Mouse (Mus musculus) heart, embryonic 12.5 days (tissue): ENCODE measurements around the gene C1galt1. TPM values are rescaled to one million over a fixed set of nuclear protein-coding genes. Genes with fewer than 3 reads are reported as not detected.
A peak's percentile ranks its signal among the peaks of the same experiment; 100 is the strongest.

Experiments
- ATAC-seq: fragments of 200-750 bp; cut with Nextera tagmentation; 2 replicates; pipeline ENCODE4 v1.8.0; 2017; ENCODE audit warnings: moderate TSS enrichment, moderate library complexity; ENCODE audit not compliant: insufficient number of reproducible peaks, low FRiP score
- H3K27ac ChIP-seq: fragments of 300-500 bp; sonication (generic); 2 replicates; pipeline ENCODE4 v1.5.1; 2016; ENCODE audit warnings: mild to moderate bottlenecking, moderate library complexity; ENCODE audit not compliant: poor library complexity, severe bottlenecking
- H3K27me3 ChIP-seq: fragments of 300-500 bp; sonication (generic); replicated peaks from 2 replicates; pipeline ENCODE4 v1.6.1; 2016; ENCODE audit warnings: mild to moderate bottlenecking, moderate library complexity
- H3K36me3 ChIP-seq: fragments of 300-500 bp; sonication (generic); 2 replicates; pipeline ENCODE4 v1.6.1; 2016; ENCODE audit warnings: mild to moderate bottlenecking, moderate library complexity
- H3K4me1 ChIP-seq: fragments of 300-500 bp; sonication (generic); replicated peaks from 2 replicates; pipeline ENCODE4 v1.6.1; 2016; ENCODE audit warnings: mild to moderate bottlenecking
- H3K4me2 ChIP-seq: fragments of 300-500 bp; sonication (generic); 2 replicates; pipeline ENCODE4 v1.6.1; 2016; ENCODE audit warnings: mild to moderate bottlenecking, moderate library complexity
- H3K4me3 ChIP-seq: fragments of 300-500 bp; sonication (generic); 2 replicates; pipeline ENCODE4 v1.5.1; 2016; ENCODE audit warnings: mild to moderate bottlenecking
- H3K9ac ChIP-seq: fragments of 300-500 bp; sonication (generic); 2 replicates; pipeline ENCODE4 v1.6.1; 2016; ENCODE audit warnings: mild to moderate bottlenecking, moderate library complexity
- H3K9me3 ChIP-seq: fragments of 300-500 bp; sonication (generic); replicated peaks from 2 replicates; pipeline ENCODE4 v1.6.1; 2016; ENCODE audit warnings: mild to moderate bottlenecking, moderate library complexity
- WGBS: fragments of 180-500 bp; shearing (Covaris S2); methylation state at CpG from one replicate; pipeline ENCODE4 v1.1.7; 2016; 5-methylcytosine and 5-hydroxymethylcytosine counted together
- polyA plus RNA-seq: library from polyadenylated mRNA; unstranded; fragments of >200 nt; fragmentation: Nextera tagmentation; extraction: Ambion mirVana; gene quantifications from 2 replicates; pipeline ENCODE4 v1.2.1, GENCODE M21; 2016

C1galt1 gene
- polyA plus RNA-seq, 1 experiment from 2014 or later: 3.8 TPM

- Histone ChIP-seq H3K36me3 (no peaks in the 10 kb centered on the region), H3K9ac (no peak overlapping the region), H3K9me3 (no peaks in the 10 kb centered on the region), H3K27me3 (no peaks in the 10 kb centered on the region), H3K4me2 (peak overlapping the region; percentile 70), H3K4me1 (peaks cover 30% of the 10 kb centered on the region), H3K27ac (no peak overlapping the region), H3K4me3 (peak overlapping the region; percentile 80)
- ATAC-seq: no peak
- 5% methylated on average over 6 of the region's 6 CpGs for WGBS
Observed at GRCm38 (mm10) chr6:7845680-7846017, 1.0 kb downstream of the C1galt1 start.

- Histone ChIP-seq H3K36me3 (no peaks in the 10 kb centered on the region), H3K9ac (no peak overlapping the region), H3K27me3 (no peaks in the 10 kb centered on the region), H3K4me2 (peak overlapping the region; percentile 50), H3K4me3 (peak overlapping the region; percentile 17; the same call in 1 of the 2 replicates), H3K9me3 (no peaks in the 10 kb centered on the region), H3K27ac (no peak overlapping the region), H3K4me1 (peaks cover 31% of the 10 kb centered on the region)
- ATAC-seq: no peak
- 67% methylated on average over 8 of the region's 8 CpGs for WGBS
Observed at GRCm38 (mm10) chr6:7846726-7847439, 2.2 kb downstream of the C1galt1 start.

- WGBS: 40% methylated on average over 6 of the region's 6 CpGs
- Histone ChIP-seq H3K36me3 (no peaks in the 10 kb centered on the region), H3K4me3 (no peak overlapping the region), H3K27ac (no peak overlapping the region), H3K27me3 (no peaks in the 10 kb centered on the region), H3K4me1 (peaks cover 31% of the 10 kb centered on the region), H3K9me3 (no peaks in the 10 kb centered on the region), H3K4me2 (peak overlapping the region; percentile 50), H3K9ac (0 out of 2 replicates have a peak overlapping the region, but pooled peaks have one; percentile 8)
- no peak for ATAC-seq
Observed at GRCm38 (mm10) chr6:7847890-7848508, 3.4 kb downstream of the C1galt1 start.

- Histone ChIP-seq H3K9me3 (no peaks in the 10 kb centered on the region), H3K27ac (no peak overlapping the region), H3K4me3 (no peak overlapping the region), H3K36me3 (no peaks in the 10 kb centered on the region), H3K9ac (no peak overlapping the region), H3K27me3 (no peaks in the 10 kb centered on the region), H3K4me1 (peaks cover 31% of the 10 kb centered on the region), H3K4me2 (no peak overlapping the region)
- ATAC-seq: no peak
- WGBS: 72% methylated on average over 9 of the region's 9 CpGs
Observed at GRCm38 (mm10) chr6:7848714-7849113, 4.1 kb downstream of the C1galt1 start.

GRCm38 (mm10) chr6:7851036-7851435, 6.4 kb downstream of the C1galt1 start:
- no peak overlapping the region for H3K9ac ChIP-seq
- H3K27me3 ChIP-seq: no peaks in the 10 kb centered on the region
- H3K4me2 ChIP-seq: no peak overlapping the region
- no peak overlapping the region for H3K27ac ChIP-seq
- no peaks in the 10 kb centered on the region for H3K36me3 ChIP-seq
- peaks cover 32% of the 10 kb centered on the region for H3K4me1 ChIP-seq
- no peak for ATAC-seq
- H3K9me3 ChIP-seq: no peaks in the 10 kb centered on the region
- no peak overlapping the region for H3K4me3 ChIP-seq
- 90% methylated on average over 2 of the region's 2 CpGs for WGBS

GRCm38 (mm10) chr6:7852919-7853318, 8.3 kb downstream of the C1galt1 start:
- WGBS: 22% methylated on average over 1 of the region's 1 CpGs
- no peaks in the 10 kb centered on the region for H3K9me3 ChIP-seq
- H3K4me3 ChIP-seq: no peak overlapping the region
- H3K27me3 ChIP-seq: no peaks in the 10 kb centered on the region
- H3K4me2 ChIP-seq: no peak overlapping the region
- no peak for ATAC-seq
- no peaks in the 10 kb centered on the region for H3K36me3 ChIP-seq
- no peak overlapping the region for H3K9ac ChIP-seq
- H3K4me1 ChIP-seq: peaks cover 34% of the 10 kb centered on the region
- H3K27ac ChIP-seq: no peak overlapping the region

GRCm38 (mm10) chr6:7853461-7853860, 8.8 kb downstream of the C1galt1 start:
- no peaks in the 10 kb centered on the region for H3K27me3 ChIP-seq
- peaks cover 33% of the 10 kb centered on the region for H3K4me1 ChIP-seq
- no peak overlapping the region for H3K9ac ChIP-seq
- H3K9me3 ChIP-seq: no peaks in the 10 kb centered on the region
- H3K4me2 ChIP-seq: no peak overlapping the region
- no peak overlapping the region for H3K27ac ChIP-seq
- H3K36me3 ChIP-seq: no peaks in the 10 kb centered on the region
- WGBS: 71% methylated on average over 3 of the region's 3 CpGs
- H3K4me3 ChIP-seq: no peak overlapping the region
- ATAC-seq: no peak

GRCm38 (mm10) chr6:7856682-7857290, 12.1 kb downstream of the C1galt1 start:
- H3K27me3 ChIP-seq: no peaks in the 10 kb centered on the region
- WGBS: 64% methylated on average over 5 of the region's 5 CpGs
- H3K27ac ChIP-seq: no peak overlapping the region
- H3K4me1 ChIP-seq: peaks cover 39% of the 10 kb centered on the region
- no peak overlapping the region for H3K4me2 ChIP-seq
- H3K9ac ChIP-seq: no peak overlapping the region
- H3K4me3 ChIP-seq: no peak overlapping the region
- H3K36me3 ChIP-seq: no peaks in the 10 kb centered on the region
- no peak for ATAC-seq
- no peaks in the 10 kb centered on the region for H3K9me3 ChIP-seq

GRCm38 (mm10) chr6:7857356-7858247, 13.0 kb downstream of the C1galt1 start:
- no peak overlapping the region for H3K4me3 ChIP-seq
- WGBS: 59% methylated on average over 8 of the region's 8 CpGs
- no peak overlapping the region for H3K27ac ChIP-seq
- ATAC-seq: no peak
- H3K9me3 ChIP-seq: no peaks in the 10 kb centered on the region
- H3K36me3 ChIP-seq: no peaks in the 10 kb centered on the region
- H3K27me3 ChIP-seq: no peaks in the 10 kb centered on the region
- no peak overlapping the region for H3K4me2 ChIP-seq
- no peak overlapping the region for H3K9ac ChIP-seq
- H3K4me1 ChIP-seq: peaks cover 41% of the 10 kb centered on the region

- Histone ChIP-seq H3K27ac (no peak overlapping the region), H3K4me3 (no peak overlapping the region), H3K4me1 (peaks cover 50% of the 10 kb centered on the region), H3K36me3 (no peaks in the 10 kb centered on the region), H3K9ac (no peak overlapping the region), H3K9me3 (no peaks in the 10 kb centered on the region), H3K27me3 (no peaks in the 10 kb centered on the region), H3K4me2 (no peak overlapping the region)
- 67% methylated on average over 5 of the region's 5 CpGs for WGBS
- ATAC-seq: no peak
Observed at GRCm38 (mm10) chr6:7858586-7858985, 13.9 kb downstream of the C1galt1 start.

- no peak overlapping the region for H3K27ac ChIP-seq
- H3K36me3 ChIP-seq: peaks cover 3% of the 10 kb centered on the region; the same call in 1 of the 2 replicates
- no peaks in the 10 kb centered on the region for H3K9me3 ChIP-seq
- no peak overlapping the region for H3K4me2 ChIP-seq
- H3K9ac ChIP-seq: no peak overlapping the region
- H3K4me3 ChIP-seq: no peak overlapping the region
- 71% methylated on average over 3 of the region's 3 CpGs for WGBS
- no peaks in the 10 kb centered on the region for H3K27me3 ChIP-seq
- H3K4me1 ChIP-seq: peaks cover 50% of the 10 kb centered on the region
- ATAC-seq: no peak
Observed at GRCm38 (mm10) chr6:7859161-7859560, 14.5 kb downstream of the C1galt1 start.
